Mouse (Mus musculus) effector memory CD4-positive, alpha-beta T cell, adult 5 months (primary cell): ENCODE data around the gene Pabpc6. TPM values are rescaled to one million over a fixed set of nuclear protein-coding genes. Genes with fewer than 3 reads are reported as not detected.

Experiments
- polyA plus RNA-seq: library from polyadenylated mRNA; unstranded; fragments of 100-300 nt; shearing (Covaris generic); gene quantifications from one replicate; pipeline ENCODE4 v1.2.1, GENCODE M21; 2017

Gene Pabpc6
- polyA plus RNA-seq: not detected

DNA sequence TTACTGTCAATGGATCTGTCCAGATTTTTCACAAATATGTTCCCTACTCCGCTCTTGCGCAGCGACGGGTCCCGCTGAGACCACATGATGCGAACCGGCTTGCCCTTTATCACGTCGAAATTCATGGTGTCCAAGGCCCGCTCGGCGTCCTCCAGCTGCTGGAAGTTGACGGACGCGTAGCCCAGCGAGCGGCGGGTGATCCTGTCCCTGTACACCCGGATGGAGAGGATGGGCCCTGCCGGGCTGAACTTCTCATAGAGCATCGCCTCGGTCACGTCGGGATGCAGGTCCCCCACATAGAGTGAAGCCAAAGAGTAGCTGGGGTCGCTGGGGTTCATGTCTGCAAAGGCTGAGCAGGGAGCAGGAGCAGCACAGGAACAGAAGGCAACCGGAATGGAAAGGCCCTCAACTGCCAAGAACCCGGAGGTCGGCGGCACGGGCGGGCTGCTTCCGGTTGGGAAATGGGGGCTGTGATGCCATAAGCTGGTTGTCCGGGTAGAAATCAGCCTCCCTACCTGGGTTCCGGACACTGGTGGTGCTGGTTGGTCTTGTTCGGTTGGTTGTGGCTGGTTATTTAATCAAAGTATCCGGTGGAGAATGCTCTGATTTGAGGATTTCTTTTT is at the start of gene Pabpc6:
Gene Pabpc6, minus strand, starts transcription at position 435 of the 623 bp plus-strand sequence.

Other genes starting within 250 kb of the Pabpc6 start
- 1.6 TPM for gene Gm17728, start 247.7 kb downstream of the Pabpc6 start, polyA plus RNA-seq